Mouse (Mus musculus) megakaryocyte, embryonic 14.5 days (primary cell): ENCODE measurements around the gene Ptcd1.

Experiments
- FLI1 ChIP-seq: IDR thresholded peaks from 2 replicates; pipeline ENCODE4 v1.6.1; 2012; ENCODE audit warnings: low read length, inconsistent platforms, mixed read lengths
- GATA1 ChIP-seq: IDR thresholded peaks from 3 replicates; pipeline ENCODE4 v1.6.1; 2012; ENCODE audit warnings: mixed read lengths, low read length, inconsistent platforms, borderline replicate concordance

DNA sequence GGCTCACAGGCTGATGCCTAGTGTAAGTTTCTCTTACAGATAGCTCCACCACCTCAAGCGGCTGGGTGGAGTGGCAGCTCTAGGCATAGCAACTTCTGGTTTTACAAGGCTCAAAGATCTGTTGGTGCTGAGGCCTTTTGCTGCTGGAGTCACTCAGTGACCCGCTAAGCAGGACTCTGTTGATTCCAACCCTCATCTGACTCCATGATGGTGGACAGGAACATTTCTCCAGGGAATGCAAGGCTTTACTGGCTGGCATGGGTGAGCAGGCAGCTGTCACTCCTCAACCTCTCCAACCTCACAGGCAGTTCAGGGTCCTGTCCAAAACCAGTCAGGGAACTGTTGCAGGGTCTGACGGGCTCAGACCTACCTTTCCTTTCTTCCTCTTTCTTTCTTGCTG is 35.9 kb downstream of the Ptcd1 start:
- TF ChIP-seq GATA1 = no peak
- TF ChIP-seq FLI1 = no peak
